ENCODE assay signal across 21 mouse cellular contexts in genomic region chr15:80779006-80779405, GRCm38 (mm10).
DNase-seq lines count a peak whose midpoint lies in the region; ATAC-seq lines count a peak whose summit lies in the region.
"Had no signal": no experiment of that assay in that cellular context is flagged by ENCODE, and none has a peak within 500 bp of the region (broad histone marks: within the 10 kb centered on the region; RNA-seq: fewer than 3 reads in every experiment).

No protein-coding gene starts in this region.

- WGBS in forebrain, embryonic 14.5 days, result 53% methylated on average over 3 of the region's 3 CpGs
- 72% methylated on average over 3 of the region's 3 CpGs for WGBS in forebrain, embryonic 13.5 days
- 88% methylated on average over 3 of the region's 3 CpGs for WGBS in forebrain, embryonic 11.5 days

- H3K36me3 ChIP-seq in forebrain, embryonic 14.5 days (ENCODE audit: control insufficient read depth, insufficient read depth, low read length), result no peaks in the 10 kb centered on the region
- H3K36me3 ChIP-seq in forebrain, embryonic 13.5 days (ENCODE audit: poor library complexity, severe bottlenecking), result no peaks in the 10 kb centered on the region
- H3K36me3 ChIP-seq in forebrain, embryonic 11.5 days (ENCODE audit: control insufficient read depth, insufficient read depth, low read length), result no peaks in the 10 kb centered on the region
- H3K36me3 ChIP-seq: forebrain, embryonic 15.5 days; hindbrain, embryonic 15.5 days; limb, embryonic 15.5 days; liver, embryonic 15.5 days; midbrain, embryonic 12.5 days had no signal

- peak; percentile 36 to 37 for DNase-seq in cerebellum, adult 18-20 months
- no peak for DNase-seq in cerebellum, adult 11-12 months
- peak; percentile 32 for DNase-seq in forebrain, embryonic 14.5 days (ENCODE audit: low spot score)
- peak; percentile 44 for DNase-seq in testis, postnatal 10 days (ENCODE audit: low spot score)
- DNase-seq in testis, postnatal 14 days (ENCODE audit: low spot score), result no peak
- no peak for DNase-seq in forebrain, embryonic 11.5 days (ENCODE audit: low spot score)
- no peak for DNase-seq in adrenal gland, adult 18-20 months (ENCODE audit: low spot score in 2 of 2)
- DNase-seq: gastrocnemius, postnatal 25 days; heart, adult 2 months; heart, postnatal 36 days; kidney, adult 11 months; layer of hippocampus, postnatal 36 days; thymus, postnatal 25 days had no signal

- H3K9ac ChIP-seq in forebrain, embryonic 14.5 days (ENCODE audit: low read length), result no peak overlapping the region
- H3K9ac ChIP-seq in forebrain, embryonic 13.5 days, result no peak overlapping the region
- no peak overlapping the region for H3K9ac ChIP-seq in forebrain, embryonic 11.5 days (ENCODE audit: low read length)
- H3K9ac ChIP-seq: forebrain, embryonic 15.5 days; hindbrain, embryonic 15.5 days; limb, embryonic 15.5 days; liver, embryonic 15.5 days; midbrain, embryonic 12.5 days had no signal

- no peak overlapping the region for H3K27ac ChIP-seq in forebrain, embryonic 14.5 days (ENCODE audit: low read depth, low read length)
- no peak overlapping the region for H3K27ac ChIP-seq in forebrain, embryonic 13.5 days
- no peak overlapping the region for H3K27ac ChIP-seq in forebrain, embryonic 11.5 days (ENCODE audit: low read depth, low read length)
- H3K27ac ChIP-seq: forebrain, embryonic 15.5 days; heart, adult 2 months; hindbrain, embryonic 15.5 days; layer of hippocampus, adult 2 months; limb, embryonic 15.5 days; liver, embryonic 15.5 days; midbrain, embryonic 12.5 days had no signal

- no peaks in the 10 kb centered on the region for H3K9me3 ChIP-seq in forebrain, embryonic 14.5 days (replicated peaks; ENCODE audit: control insufficient read depth, low read length)
- no peaks in the 10 kb centered on the region for H3K9me3 ChIP-seq in forebrain, embryonic 13.5 days (replicated peaks)
- H3K9me3 ChIP-seq in forebrain, embryonic 11.5 days (ENCODE audit: control insufficient read depth, low read length), result no peaks in the 10 kb centered on the region
- H3K9me3 ChIP-seq: forebrain, embryonic 15.5 days; hindbrain, embryonic 15.5 days; limb, embryonic 15.5 days; liver, embryonic 15.5 days; midbrain, embryonic 12.5 days had no signal

- H3K4me2 ChIP-seq in forebrain, embryonic 14.5 days (ENCODE audit: low read length), result no peak overlapping the region
- no peak overlapping the region for H3K4me2 ChIP-seq in forebrain, embryonic 13.5 days
- H3K4me2 ChIP-seq in forebrain, embryonic 11.5 days (ENCODE audit: low read depth, low read length, severe bottlenecking), result no peak overlapping the region
- H3K4me2 ChIP-seq: forebrain, embryonic 15.5 days; hindbrain, embryonic 15.5 days; limb, embryonic 15.5 days; liver, embryonic 15.5 days; midbrain, embryonic 12.5 days had no signal

- no peaks in the 10 kb centered on the region for H3K4me1 ChIP-seq in forebrain, embryonic 14.5 days (ENCODE audit: control insufficient read depth, insufficient read depth, low read length)
- H3K4me1 ChIP-seq in forebrain, embryonic 13.5 days, result no peaks in the 10 kb centered on the region
- H3K4me1 ChIP-seq in forebrain, embryonic 11.5 days (replicated peaks; ENCODE audit: control insufficient read depth, insufficient read depth, low read length), result no peaks in the 10 kb centered on the region
- H3K4me1 ChIP-seq: forebrain, embryonic 15.5 days; hindbrain, embryonic 15.5 days; midbrain, embryonic 12.5 days had no signal

- ATAC-seq in forebrain, embryonic 14.5 days, result no peak
- ATAC-seq in forebrain, embryonic 13.5 days, result no peak
- no peak for ATAC-seq in forebrain, embryonic 11.5 days (replicated peaks; ENCODE audit: low FRiP score)
- ATAC-seq: forebrain, embryonic 15.5 days; lung, postnatal 0 days had no signal

- H3K27me3 ChIP-seq in forebrain, embryonic 14.5 days (replicated peaks; ENCODE audit: control insufficient read depth, insufficient read depth, low read length), result no peaks in the 10 kb centered on the region
- no peaks in the 10 kb centered on the region for H3K27me3 ChIP-seq in forebrain, embryonic 13.5 days
- H3K27me3 ChIP-seq in forebrain, embryonic 11.5 days (ENCODE audit: control insufficient read depth, insufficient read depth, low read length), result no peaks in the 10 kb centered on the region
- H3K27me3 ChIP-seq: forebrain, embryonic 15.5 days; hindbrain, embryonic 15.5 days; limb, embryonic 15.5 days; liver, embryonic 15.5 days; midbrain, embryonic 12.5 days had no signal

- no peak overlapping the region for H3K4me3 ChIP-seq in forebrain, embryonic 14.5 days (ENCODE audit: low read depth, low read length)
- H3K4me3 ChIP-seq in forebrain, embryonic 13.5 days, result no peak overlapping the region
- H3K4me3 ChIP-seq in forebrain, embryonic 11.5 days (ENCODE audit: low read depth, low read length), result no peak overlapping the region
- H3K4me3 ChIP-seq: forebrain, embryonic 15.5 days; heart, adult 2 months; hindbrain, embryonic 15.5 days; layer of hippocampus, adult 2 months; limb, embryonic 15.5 days; liver, embryonic 15.5 days; midbrain, embryonic 12.5 days had no signal

Comparison
In these comparisons a context has a peak if more than half of its experiments do, and no peak if none do; other contexts are left out.
1. DNase-seq: peak in cerebellum, adult 18-20 months (2 of 2), forebrain, embryonic 14.5 days (single experiment) and testis, postnatal 10 days (single experiment); none in cerebellum, adult 11-12 months (single experiment), testis, postnatal 14 days (single experiment), forebrain, embryonic 11.5 days (single experiment) and adrenal gland, adult 18-20 months (0 of 2).